Mouse (Mus musculus) left cerebral cortex, postnatal 25 days (tissue): ENCODE measurements around the gene Trim27. TPM values are rescaled to one million over a fixed set of nuclear protein-coding genes. Genes with fewer than 3 reads are reported as not detected.

Experiments
- DNase-seq, 2 experiments: peaks; one replicate each; pipeline ENCODE4 v3.0.0; 2022; ENCODE audit warnings: low spot score in 2 of 2, mixed read lengths in 1 of 2
- intact Hi-C: fragments of 180-260 bp; cut with DNase I; formaldehyde crosslinking; loops from one replicate; pipeline ENCODE4 v1.15.1; 2025
- total RNA-seq, 2 experiments: library from RNA; stranded (reverse); gene quantifications; 2 replicates each; pipeline ENCODE4 v1.2.3; 2021

Gene Trim27
- total RNA-seq, 2 experiments from 2014 or later: 34.3 to 41.2 TPM

- intact Hi-C loops: loop anchor here (1.0 to 2.0 kb wide), 4 partner anchors 15 to 76 kb away; no protein-coding TSS in a partner anchor
- no peak for DNase-seq
These were observed 20.1 kb downstream of the Trim27 start for GRCm38 (mm10) chr13:21199046-21200028.

GRCm38 (mm10) chr13:21200043-21200999, 21.1 kb downstream of the Trim27 start:
- DNase-seq: peak; percentile 95 to 98
- intact Hi-C loops: loop anchor here (1.0 to 2.0 kb wide), 4 partner anchors 14 to 75 kb away; no protein-coding TSS in a partner anchor

- peak; percentile 86 to 91 for DNase-seq
- intact Hi-C loops: loop anchor here (2.0 kb wide), 1 partner anchor 15 kb away; no protein-coding TSS in a partner anchor
These were observed 36.2 kb downstream of the Trim27 start for GRCm38 (mm10) chr13:21215275-21215983.

GRCm38 (mm10) chr13:21216781-21217180, 37.5 kb downstream of the Trim27 start:
- intact Hi-C loops: no loop called here
- DNase-seq: no peak

GRCm38 (mm10) chr13:21221656-21222462, 42.6 kb downstream of the Trim27 start:
- intact Hi-C loops: loop anchor here (5.0 kb wide), 1 partner anchor 35 kb away; no protein-coding TSS in a partner anchor
- DNase-seq: no peak

GRCm38 (mm10) chr13:21222463-21223022, 43.3 kb downstream of the Trim27 start:
- DNase-seq: peak; percentile 90 to 93
- intact Hi-C loops: loop anchor here (5.0 kb wide), 1 partner anchor 35 kb away; no protein-coding TSS in a partner anchor

GRCm38 (mm10) chr13:21223242-21223655, 44.0 kb downstream of the Trim27 start:
- intact Hi-C loops: loop anchor here (5.0 kb wide), 1 partner anchor 34 kb away; no protein-coding TSS in a partner anchor

GRCm38 (mm10) chr13:21224376-21224775, 45.1 kb downstream of the Trim27 start:
- DNase-seq: no peak
- intact Hi-C loops: loop anchor here (5.0 kb wide), 1 partner anchor 33 kb away; no protein-coding TSS in a partner anchor

More at GRCm38 (mm10) chr13:21223242-21223655, 44.0 kb downstream of the Trim27 start:
- no peak for DNase-seq

GRCm38 (mm10) chr13:21225206-21225605, 46.0 kb downstream of the Trim27 start:
- intact Hi-C loops: no loop called here
- no peak for DNase-seq

GRCm38 (mm10) chr13:21226031-21226430, 46.8 kb downstream of the Trim27 start:
- intact Hi-C loops: no loop called here
- DNase-seq: no peak

- intact Hi-C loops: loop anchor here (1.0 to 2.0 kb wide), 3 partner anchors 34 to 93 kb away; no protein-coding TSS in a partner anchor
- DNase-seq: peak; percentile 90 to 94
These were observed 54.8 kb downstream of the Trim27 start for GRCm38 (mm10) chr13:21233732-21234705.

GRCm38 (mm10) chr13:21236714-21237113, 57.5 kb downstream of the Trim27 start:
- DNase-seq: no peak
- intact Hi-C loops: no loop called here

GRCm38 (mm10) chr13:21237161-21237560, 57.9 kb downstream of the Trim27 start:
- intact Hi-C loops: no loop called here
- DNase-seq: no peak

GRCm38 (mm10) chr13:21240788-21241187, 61.5 kb downstream of the Trim27 start:
- intact Hi-C loops: no loop called here
- DNase-seq: peak; percentile 47 to 64

- peak in 1 of 2 experiments; percentile 17 for DNase-seq
- intact Hi-C loops: no loop called here
These were observed 63.3 kb downstream of the Trim27 start for GRCm38 (mm10) chr13:21242408-21243125.

GRCm38 (mm10) chr13:21243196-21243595, 64.0 kb downstream of the Trim27 start:
- intact Hi-C loops: no loop called here
- DNase-seq: no peak
